Mouse (Mus musculus) erythroid progenitor cell, adult 5-6 weeks (primary cell): Measurements from ENCODE around the gene H60b. TPM values are rescaled to one million over a fixed set of nuclear protein-coding genes. Genes with fewer than 3 reads are reported as not detected.
"Not testable (repeated sequence)": the region's sequence is repeated elsewhere in the genome, so short reads cannot be mapped to it uniquely, and the experiment has no call there.

ENCODE experiments used
- ATAC-seq: replicated peaks from 2 replicates; pipeline ENCODE4 v1.8.0; 2016; ENCODE audit warnings: moderate number of reproducible peaks, mild to moderate bottlenecking, moderate TSS enrichment, inconsistent platforms; ENCODE audit not compliant: poor library complexity, low FRiP score, severe bottlenecking
- total RNA-seq, 2 experiments: library from RNA; stranded (forward) in 1 of 2; stranded (reverse) in 1 of 2; fragments of 150-400 nt in 1 of 2; fragments of 186-747, 209-891 nt in 1 of 2; gene quantifications; 2 replicates each; pipeline versions ENCODE4 v1.2.3 to v1.2.4; 2015 to 2017; ENCODE audit warnings: low replicate concordance in 2 of 2

H60b gene
- total RNA-seq, 2 experiments from 2014 or later = not detected

DNA sequence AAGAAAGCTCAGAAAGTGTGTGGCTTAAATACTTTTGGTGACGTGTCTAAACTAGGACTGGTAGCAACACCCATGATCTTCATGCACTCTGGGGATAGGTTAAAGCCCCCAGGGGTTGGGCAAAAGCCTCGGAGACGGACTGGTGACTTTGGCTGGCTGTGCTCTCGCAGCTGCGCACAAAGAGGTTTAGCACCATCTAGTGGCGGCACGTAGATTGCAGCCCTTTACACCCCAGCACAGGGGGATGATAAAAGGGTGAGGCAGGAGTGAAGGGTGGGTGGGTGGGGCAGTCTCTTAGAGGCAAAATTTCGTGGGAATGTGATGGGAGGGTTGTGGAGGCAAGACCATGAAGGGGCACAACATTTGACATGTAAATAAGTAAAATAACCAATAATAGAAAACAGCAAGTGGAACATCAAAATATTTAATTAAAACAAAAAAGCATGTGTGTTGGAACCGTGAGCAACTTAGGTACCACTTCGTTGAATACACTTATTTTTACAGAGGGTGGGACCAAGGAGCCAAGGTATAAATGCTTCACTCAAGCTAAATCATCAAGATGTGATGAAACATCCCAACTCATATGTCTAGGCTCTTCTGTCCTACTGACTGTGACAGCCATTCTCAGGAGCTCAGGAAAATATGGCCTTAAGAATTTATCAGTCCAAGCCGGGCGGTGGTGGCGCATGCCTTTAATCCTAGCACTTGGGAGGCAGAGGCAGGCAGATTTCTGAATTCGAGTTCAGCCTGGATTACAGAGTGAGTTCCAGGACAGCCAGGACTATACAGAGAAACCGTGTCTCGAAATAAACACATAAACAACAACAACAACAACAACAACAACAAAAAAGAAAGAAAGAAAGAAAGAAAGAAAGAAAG lies 5.6 kb downstream of the H60b start:
- ATAC-seq = not testable (repeated sequence)

DNA sequence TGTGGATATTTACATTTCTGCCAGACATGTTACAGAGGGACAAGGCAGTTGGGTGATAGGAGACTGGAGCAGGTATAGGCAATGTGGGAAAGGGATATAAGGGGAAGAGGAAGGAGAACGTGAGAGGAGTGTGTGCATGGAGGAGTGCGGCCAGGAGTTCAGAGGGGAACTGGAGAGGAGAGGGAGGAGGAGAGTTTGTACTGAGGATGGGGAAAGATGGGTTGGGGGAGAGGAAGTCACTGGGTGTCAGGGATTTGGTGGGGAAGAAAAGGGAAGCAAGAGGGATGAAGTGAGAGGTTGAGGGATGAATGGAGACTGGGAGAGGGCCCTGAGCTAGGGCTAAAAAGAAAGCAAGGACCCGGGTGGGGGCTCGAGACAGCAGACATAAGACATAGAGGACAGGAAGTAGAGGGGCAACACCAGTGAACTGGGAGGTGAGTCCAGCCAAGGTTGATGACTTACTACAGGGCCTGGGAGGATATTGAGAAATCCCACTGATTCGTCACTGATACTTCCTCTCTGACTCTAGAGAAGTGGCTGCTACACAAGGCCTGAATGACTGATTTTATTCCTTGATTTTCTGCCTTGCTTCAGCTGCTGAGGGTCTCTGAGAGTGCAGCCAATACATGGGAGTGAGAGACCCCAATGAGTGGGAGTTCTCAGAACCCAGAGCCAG lies 7.1 kb downstream of the H60b start:
- ATAC-seq = not testable (repeated sequence)

DNA sequence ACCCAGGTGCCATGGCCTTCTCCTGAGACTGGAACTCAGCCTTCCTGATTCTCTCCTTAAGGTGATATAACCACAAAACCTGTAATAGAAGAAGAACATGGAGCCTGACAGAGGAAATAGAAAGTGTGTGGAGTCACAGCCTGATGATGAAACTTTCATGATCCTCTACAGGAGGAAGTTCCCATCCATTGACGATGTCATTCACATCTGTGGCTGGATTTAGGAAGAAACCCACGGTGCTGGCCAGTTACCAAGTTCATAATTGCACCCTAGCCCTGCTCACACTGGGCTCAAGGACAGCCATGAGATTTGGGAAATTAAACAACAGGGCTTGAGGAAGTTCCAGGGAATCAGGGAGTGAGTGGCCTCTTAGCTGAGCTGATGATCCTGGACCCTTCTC lies 7.6 kb downstream of the H60b start:
- not testable (repeated sequence) for ATAC-seq

- not testable (repeated sequence) for ATAC-seq
Measured at GRCm38 (mm10) chr10:22167061-22167460, 8.7 kb downstream of the H60b start.

DNA sequence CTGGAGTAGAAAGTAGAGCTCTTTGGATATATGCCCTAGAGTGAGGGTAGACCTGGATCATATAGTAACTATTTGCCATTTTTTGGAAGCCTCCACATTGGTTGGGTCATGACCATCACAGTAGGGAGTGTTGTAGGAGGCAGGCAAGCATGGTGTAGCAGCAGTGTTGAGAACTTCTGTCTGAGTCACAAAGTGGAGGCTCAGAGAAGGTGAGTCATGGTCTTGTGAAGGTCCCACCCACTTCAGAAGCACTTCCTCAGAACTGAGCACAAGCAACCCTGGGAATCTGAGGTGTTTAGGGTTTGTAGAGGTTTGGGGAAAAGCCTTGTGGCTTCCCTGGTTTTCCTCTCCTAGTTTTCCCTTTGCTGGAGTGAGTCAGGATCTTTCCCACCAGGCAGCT lies 10.7 kb downstream of the H60b start:
- ATAC-seq = not testable (repeated sequence)

DNA sequence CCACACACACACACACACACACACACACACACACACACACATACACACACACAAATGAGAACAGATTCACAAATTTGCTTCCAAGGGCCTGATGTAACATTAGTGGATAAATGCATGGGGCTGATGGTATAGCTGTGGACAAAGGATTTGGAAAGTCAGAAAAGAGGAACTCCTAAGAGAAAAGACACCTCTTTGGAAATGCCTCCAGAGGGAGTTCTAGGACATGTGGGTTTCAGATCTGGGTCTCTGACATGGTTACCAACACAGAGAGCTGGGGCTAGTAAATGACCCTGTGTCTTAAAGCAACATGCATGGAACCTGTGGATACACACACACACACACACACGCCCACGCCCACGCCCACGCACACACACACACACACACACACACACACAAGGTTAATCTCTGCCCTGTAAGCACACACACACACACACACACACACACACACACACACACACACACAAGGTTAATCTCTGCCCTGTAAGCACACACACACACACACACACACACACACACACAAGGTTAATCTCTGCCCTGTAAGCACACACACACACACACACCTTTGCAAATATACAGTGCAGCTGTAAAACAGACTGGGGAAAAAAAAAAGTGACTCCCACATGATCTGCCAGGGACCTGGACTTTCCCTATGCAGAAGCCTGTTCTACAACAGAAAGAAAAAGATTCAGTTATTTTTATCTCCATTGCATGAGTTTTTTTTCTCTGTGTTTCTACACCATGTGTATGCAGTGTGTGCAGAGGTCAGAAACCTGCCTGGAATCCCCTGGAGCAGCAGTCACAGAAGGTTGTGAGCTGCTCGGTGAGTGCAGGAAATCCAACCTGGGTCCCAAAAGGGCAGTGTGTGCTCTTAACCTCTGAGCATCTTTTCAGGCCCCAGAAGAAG lies 14.3 kb downstream of the H60b start:
- not testable (repeated sequence) for ATAC-seq

DNA sequence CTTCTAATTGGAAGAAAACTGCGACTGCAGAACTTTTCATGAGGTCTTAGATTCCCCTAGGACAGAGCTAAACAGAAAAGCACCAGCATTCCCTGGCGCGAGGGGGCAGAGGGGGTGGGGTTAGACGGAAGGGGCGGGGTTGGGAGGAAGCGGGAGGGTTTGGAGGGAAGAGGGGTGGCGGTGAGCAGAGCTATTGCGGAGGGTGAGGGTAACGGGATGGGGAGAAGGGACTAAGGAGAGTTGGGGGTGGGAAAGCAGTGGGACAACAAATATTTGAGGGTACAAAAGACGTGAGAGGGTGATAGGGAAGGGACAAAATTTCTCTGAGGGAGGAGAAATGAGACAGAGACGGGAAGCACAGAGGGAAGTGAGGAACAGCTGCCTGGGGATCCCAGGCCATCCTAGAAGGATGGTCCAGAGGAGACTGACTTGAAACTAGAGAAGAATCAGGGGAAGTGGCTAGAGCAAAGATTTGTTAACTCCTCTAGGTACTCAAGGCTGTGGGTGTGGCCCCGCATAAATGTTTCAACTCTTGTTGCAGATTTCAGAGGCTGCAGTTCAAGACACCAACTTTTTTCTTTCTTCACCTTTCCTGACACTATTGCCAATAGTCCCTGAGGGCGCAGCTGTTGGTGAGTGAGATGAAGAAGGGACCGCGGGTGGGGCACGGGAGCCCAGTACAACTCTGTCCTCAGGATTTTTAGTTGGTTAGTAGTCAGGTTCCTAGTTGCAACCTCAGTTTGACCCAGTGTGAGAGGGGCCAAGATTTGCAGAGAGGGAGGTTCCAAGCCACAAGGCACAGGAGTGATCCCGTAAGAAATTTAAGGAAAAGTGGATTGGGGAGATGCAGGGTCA lies 15.2 kb downstream of the H60b start:
- ATAC-seq = not testable (repeated sequence)

- ATAC-seq = not testable (repeated sequence)
Measured at GRCm38 (mm10) chr10:22174190-22174487, 15.8 kb downstream of the H60b start.

DNA sequence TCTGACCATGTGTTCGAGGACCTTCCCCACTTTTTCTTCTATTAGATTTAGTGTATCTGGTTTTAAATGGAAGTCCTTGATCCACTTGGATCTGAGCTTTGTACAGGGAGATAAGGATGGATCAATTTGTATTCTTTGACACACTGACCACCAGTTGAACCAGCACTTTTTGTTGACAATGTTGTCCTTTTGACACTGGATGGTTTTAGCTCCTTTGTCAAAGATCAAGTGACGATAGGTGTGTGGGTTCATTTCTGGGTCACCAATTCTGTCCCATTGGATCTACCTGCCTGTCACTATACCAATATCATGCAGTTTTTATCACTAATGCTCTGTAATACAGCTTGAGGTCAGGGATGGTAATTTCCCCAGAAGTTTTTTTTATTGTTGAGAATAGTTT lies 18.1 kb downstream of the H60b start:
- not testable (repeated sequence) for ATAC-seq

GRCm38 (mm10) chr10:22191035-22191434 lies 32.6 kb downstream of the H60b start:
- ATAC-seq = not testable (repeated sequence)

- ATAC-seq = not testable (repeated sequence)
Measured at GRCm38 (mm10) chr10:22201352-22201751, 43.0 kb downstream of the H60b start.

GRCm38 (mm10) chr10:22202784-22203583 lies 44.6 kb downstream of the H60b start:
- not testable (repeated sequence) for ATAC-seq

DNA sequence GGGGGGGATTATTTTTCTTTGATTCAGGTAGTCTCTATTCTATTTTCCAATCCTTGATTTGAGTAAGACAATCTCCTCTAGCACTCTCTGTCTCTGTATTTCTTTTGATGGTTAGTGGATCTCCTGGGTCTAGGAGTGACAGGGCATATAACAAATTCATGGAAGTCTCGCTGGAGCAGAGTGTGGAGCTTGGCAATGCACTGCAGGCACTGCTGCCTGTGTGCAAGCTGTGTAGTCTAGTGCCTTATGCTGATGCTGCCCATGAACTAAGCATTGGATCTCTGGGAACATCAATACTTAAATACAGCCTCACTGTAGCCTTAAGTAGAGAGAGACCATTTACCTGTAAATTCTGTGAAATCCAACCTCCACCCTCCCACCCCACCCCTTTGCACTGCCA lies 48.1 kb downstream of the H60b start:
- ATAC-seq = not testable (repeated sequence)

GRCm38 (mm10) chr10:22212012-22212696 lies 53.8 kb downstream of the H60b start:
- not testable (repeated sequence) for ATAC-seq

DNA sequence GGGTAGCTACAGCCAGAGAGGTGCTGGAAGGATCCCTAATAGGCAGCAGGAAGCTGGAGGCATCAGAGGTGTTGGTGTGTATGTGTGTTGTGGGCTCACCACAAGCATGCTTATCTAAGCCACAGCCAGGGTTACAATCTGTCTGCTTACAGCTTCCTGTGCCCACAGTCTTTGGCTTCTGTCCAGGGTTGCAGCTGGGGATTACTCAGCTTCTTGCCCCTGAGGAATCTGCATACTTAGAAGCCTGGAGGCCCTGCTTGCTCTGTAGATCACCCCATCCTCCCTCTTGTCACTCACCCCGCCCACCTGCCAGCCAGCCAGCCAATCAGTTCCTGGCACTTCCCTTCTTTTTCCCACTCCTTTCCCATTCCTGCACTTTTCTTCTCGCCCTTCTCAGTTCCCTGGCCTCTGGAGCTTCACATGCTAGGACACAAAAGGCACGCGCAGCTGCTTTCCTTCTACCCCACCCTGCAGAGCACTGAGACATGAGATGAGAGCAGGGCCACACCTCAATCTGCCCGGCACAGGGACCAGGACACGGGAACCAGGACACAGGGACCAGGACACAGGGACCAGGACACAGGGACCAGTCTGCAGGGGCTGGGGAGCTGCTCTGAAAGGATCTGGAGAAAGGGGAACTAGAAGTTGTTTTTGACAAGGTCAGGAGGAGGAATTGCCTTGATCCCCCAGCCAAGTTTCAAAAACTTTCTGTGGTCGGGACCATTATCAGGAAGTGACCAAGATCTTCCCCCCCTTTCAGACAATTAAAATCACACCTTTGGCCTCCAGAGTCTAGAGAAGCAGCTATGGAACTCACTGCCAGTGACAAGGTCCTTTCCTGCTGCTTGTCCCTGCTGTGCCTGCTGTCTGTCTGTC lies 65.3 kb downstream of the H60b start:
- ATAC-seq = not testable (repeated sequence)

DNA sequence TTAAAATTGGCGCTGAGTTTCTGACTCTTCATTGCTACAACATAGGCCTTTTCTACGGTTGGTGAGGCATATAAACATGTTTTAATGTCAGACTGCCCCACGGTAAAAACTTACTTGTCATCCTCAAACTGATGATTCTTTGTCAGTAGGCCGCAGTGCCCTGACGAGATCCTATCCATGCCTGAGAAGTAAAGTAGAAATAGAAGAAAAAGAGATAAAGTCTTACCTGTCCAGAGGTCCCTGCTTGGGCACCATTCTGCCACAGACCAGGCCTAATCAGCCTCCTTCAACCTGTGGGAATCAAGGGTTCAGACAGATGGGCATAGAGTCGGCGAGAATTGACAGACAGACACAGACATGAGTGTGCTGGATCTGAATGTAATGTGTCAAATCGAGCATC lies 106.7 kb downstream of the H60b start:
- no peak for ATAC-seq
